Mouse (Mus musculus) lung, adult 18-20 months (tissue): ENCODE measurements around the gene Pbld1.

Experiments used
- DNase-seq, 2 experiments: peaks; one replicate each; pipeline ENCODE4 v3.0.0; 2022; ENCODE audit warnings: mixed read lengths in 2 of 2

Gene Pbld1

GRCm38 (mm10) chr10:63098191-63098590 is 38.2 kb downstream of the Pbld1 start:
- no peak for DNase-seq

- DNase-seq = no peak
Observed at GRCm38 (mm10) chr10:63099521-63099920, 39.6 kb downstream of the Pbld1 start, which contains the start of gene Atoh7. Atoh7 (plus strand) TSS chr10:63099651.

GRCm38 (mm10) chr10:63099941-63100562 is 40.1 kb downstream of the Pbld1 start:
- DNase-seq = no peak

- no peak for DNase-seq
Observed at GRCm38 (mm10) chr10:63100657-63101056, 40.7 kb downstream of the Pbld1 start.

- no peak for DNase-seq
Observed at GRCm38 (mm10) chr10:63113027-63113604, 53.2 kb downstream of the Pbld1 start.

GRCm38 (mm10) chr10:63113716-63114360 is 53.9 kb downstream of the Pbld1 start:
- DNase-seq = no peak

GRCm38 (mm10) chr10:63115881-63116280 is 55.9 kb downstream of the Pbld1 start:
- no peak for DNase-seq

GRCm38 (mm10) chr10:63116376-63116775 is 56.4 kb downstream of the Pbld1 start:
- DNase-seq = no peak

GRCm38 (mm10) chr10:63117583-63117982 is 57.6 kb downstream of the Pbld1 start:
- DNase-seq = no peak

GRCm38 (mm10) chr10:63119916-63120315 is 60.0 kb downstream of the Pbld1 start:
- DNase-seq = no peak

GRCm38 (mm10) chr10:63121961-63122360 is 62.0 kb downstream of the Pbld1 start:
- DNase-seq = no peak

- peak; percentile 23 to 27 for DNase-seq
Observed at GRCm38 (mm10) chr10:63122516-63122915, 62.6 kb downstream of the Pbld1 start.

GRCm38 (mm10) chr10:63123141-63123540 is 63.2 kb downstream of the Pbld1 start:
- DNase-seq = no peak

- no peak for DNase-seq
Observed at GRCm38 (mm10) chr10:63124016-63124415, 64.1 kb downstream of the Pbld1 start.

- DNase-seq = no peak
Observed at GRCm38 (mm10) chr10:63125343-63125742, 65.4 kb downstream of the Pbld1 start.

GRCm38 (mm10) chr10:63126116-63126515 is 66.2 kb downstream of the Pbld1 start:
- DNase-seq = no peak

GRCm38 (mm10) chr10:63127156-63127555 is 67.2 kb downstream of the Pbld1 start:
- no peak for DNase-seq
